Mouse (Mus musculus) MEL (cell line): Measurements from ENCODE around the gene Lrrc20. TPM values are rescaled to one million over a fixed set of nuclear protein-coding genes. Genes with fewer than 3 reads are reported as not detected.

Experiments
- DNase-seq: peaks from one replicate; pipeline ENCODE4 v3.0.0; 2011; ENCODE audit warnings: low read depth, low spot score
- H3K27ac ChIP-seq: 2 replicates; pipeline ENCODE4 v1.5.1; 2012; ENCODE audit warnings: low read depth, mild to moderate bottlenecking, control low read depth, low read length, moderate library complexity; ENCODE audit not compliant: control insufficient read depth
- H3K27me3 ChIP-seq, 2 experiments: fragments of 150-350 bp in 1 of 2; sonication (generic) in 1 of 2; 2 replicates each; pipeline ENCODE4 v1.6.1; 2012; ENCODE audit warnings: low read length in 2 of 2, mild to moderate bottlenecking in 2 of 2, improper control_type of control experiment in 1 of 2, moderate library complexity in 1 of 2; ENCODE audit not compliant: insufficient read depth in 2 of 2, control insufficient read depth in 1 of 2
- H3K36me3 ChIP-seq, 2 experiments: 2 replicates each; pipeline ENCODE4 v1.6.1; 2012 to 2014; ENCODE audit warnings: low read length in 2 of 2, improper control_type of control experiment in 1 of 2, inconsistent platforms in 1 of 2, mild to moderate bottlenecking in 1 of 2; ENCODE audit not compliant: insufficient read depth in 2 of 2, control insufficient read depth in 1 of 2
- H3K4me1 ChIP-seq, 2 experiments: fragments of 150-350 bp in 1 of 2; sonication (generic) in 1 of 2; 2 replicates each; pipeline ENCODE4 v1.6.1; 2012; ENCODE audit warnings: low read length in 2 of 2, improper control_type of control experiment in 1 of 2, mild to moderate bottlenecking in 1 of 2; ENCODE audit not compliant: insufficient read depth in 2 of 2, control insufficient read depth in 1 of 2
- H3K4me3 ChIP-seq, 2 experiments: fragments of 150-350 bp in 1 of 2; sonication (generic) in 1 of 2; 2 replicates each; pipeline ENCODE4 v1.5.1; 2012; ENCODE audit warnings: low read depth in 2 of 2, low read length in 2 of 2, mild to moderate bottlenecking in 2 of 2, moderate library complexity in 2 of 2, control low read depth in 1 of 2, improper control_type of control experiment in 1 of 2; ENCODE audit not compliant: control insufficient read depth in 1 of 2, insufficient read depth in 1 of 2
- H3K79me2 ChIP-seq: 2 replicates; pipeline ENCODE4 v1.6.1; 2012; ENCODE audit warnings: mild to moderate bottlenecking, low read length, moderate library complexity; ENCODE audit not compliant: control insufficient read depth, poor library complexity, insufficient read depth
- H3K9ac ChIP-seq: 2 replicates; pipeline ENCODE4 v1.6.1; 2012; ENCODE audit warnings: low read depth, mild to moderate bottlenecking, control low read depth, low read length, moderate library complexity; ENCODE audit not compliant: control insufficient read depth, poor library complexity, severe bottlenecking
- H3K9me3 ChIP-seq: fragments of 150-350 bp; sonication (generic); replicated peaks from 2 replicates; pipeline ENCODE4 v1.6.1; 2012; ENCODE audit warnings: mild to moderate bottlenecking, low read length, improper control_type of control experiment, moderate library complexity; ENCODE audit not compliant: insufficient read depth
- CHD1 ChIP-seq: IDR thresholded peaks from 2 replicates; pipeline ENCODE4 v1.6.1; 2012; ENCODE audit warnings: low read depth, mild to moderate bottlenecking, inconsistent platforms, low read length, improper control_type of control experiment
- CTCF ChIP-seq, 3 experiments: IDR thresholded peaks in 2 of 3; conservative IDR thresholded peaks in 1 of 3; 2 replicates each; pipeline ENCODE4 v1.5.1; 2011 to 2012; ENCODE audit warnings: low read length in 3 of 3, low read depth in 2 of 3, mild to moderate bottlenecking in 2 of 3, improper control_type of control experiment in 1 of 3, inconsistent platforms in 1 of 3, mixed read lengths in 1 of 3, moderate library complexity in 1 of 3; ENCODE audit not compliant: control insufficient read depth in 1 of 3, insufficient read depth in 1 of 3, poor library complexity in 1 of 3, severe bottlenecking in 1 of 3
- E2F4 ChIP-seq: IDR thresholded peaks from 2 replicates; pipeline ENCODE4 v1.6.1; 2011; ENCODE audit warnings: low read depth, low read length, improper control_type of control experiment, borderline replicate concordance
- GABPA ChIP-seq: IDR thresholded peaks from 2 replicates; pipeline ENCODE4 v1.6.1; 2012; ENCODE audit warnings: low read depth, mild to moderate bottlenecking, inconsistent platforms, low read length, improper control_type of control experiment, moderate library complexity
- HCFC1 ChIP-seq: IDR thresholded peaks from 2 replicates; pipeline ENCODE4 v1.6.1; 2012; ENCODE audit warnings: low read depth, mild to moderate bottlenecking, inconsistent platforms, low read length, improper control_type of control experiment, moderate library complexity
- MAX ChIP-seq: IDR thresholded peaks from 2 replicates; pipeline ENCODE4 v1.6.1; 2011; ENCODE audit warnings: low read length, improper control_type of control experiment
- MAZ ChIP-seq: IDR thresholded peaks from 2 replicates; pipeline ENCODE4 v1.6.1; 2012; ENCODE audit warnings: low read depth, mild to moderate bottlenecking, inconsistent platforms, low read length, improper control_type of control experiment
- MEF2A ChIP-seq: IDR thresholded peaks from 2 replicates; pipeline ENCODE4 v1.6.1; 2014; ENCODE audit warnings: low read depth, mild to moderate bottlenecking, inconsistent platforms, low read length, improper control_type of control experiment; ENCODE audit not compliant: poor library complexity, insufficient replicate concordance, severe bottlenecking; ENCODE audit errors: extremely low read depth
- MXI1 ChIP-seq: IDR thresholded peaks from 2 replicates; pipeline ENCODE4 v1.6.1; 2011; ENCODE audit warnings: mild to moderate bottlenecking, low read depth, low read length, improper control_type of control experiment
- MYB ChIP-seq: IDR thresholded peaks from 2 replicates; pipeline ENCODE4 v1.6.1; 2011; ENCODE audit warnings: mild to moderate bottlenecking, low read depth, low read length, improper control_type of control experiment
- MYC ChIP-seq: IDR thresholded peaks from 2 replicates; pipeline ENCODE4 v1.6.1; 2011; ENCODE audit warnings: low read depth, mild to moderate bottlenecking, low read length, improper control_type of control experiment, moderate library complexity
- NELFE ChIP-seq: IDR thresholded peaks from 2 replicates; pipeline ENCODE4 v1.6.1; 2011; ENCODE audit warnings: low read depth, low read length, improper control_type of control experiment
- RAD21 ChIP-seq: IDR thresholded peaks from 2 replicates; pipeline ENCODE4 v1.6.1; 2011; ENCODE audit warnings: mild to moderate bottlenecking, low read depth, low read length, improper control_type of control experiment
- SIN3A ChIP-seq: IDR thresholded peaks from 2 replicates; pipeline ENCODE4 v1.6.1; 2012; ENCODE audit warnings: low read length, improper control_type of control experiment, inconsistent platforms
- TCF12 ChIP-seq: IDR thresholded peaks from 2 replicates; pipeline ENCODE4 v1.6.1; 2014; ENCODE audit warnings: low read depth, mild to moderate bottlenecking, inconsistent platforms, low read length, improper control_type of control experiment, moderate library complexity
- UBTF ChIP-seq: IDR thresholded peaks from 2 replicates; pipeline ENCODE4 v1.6.1; 2012; ENCODE audit warnings: low read depth, mild to moderate bottlenecking, inconsistent platforms, low read length, improper control_type of control experiment, moderate library complexity, borderline replicate concordance; ENCODE audit not compliant: insufficient read depth
- polyA plus RNA-seq, 2 experiments: library from polyadenylated mRNA; stranded (reverse) in 1 of 2; unstranded in 1 of 2; fragments of >175 nt in 1 of 2; fragments of >200 nt in 1 of 2; gene quantifications; 2 replicates each; pipeline versions ENCODE4 v1.2.1 to v1.2.4; 2012; ENCODE audit warnings: low replicate concordance in 2 of 2, low read depth in 1 of 2; ENCODE audit not compliant: insufficient read length in 2 of 2, insufficient read depth in 1 of 2, missing spikeins in 1 of 2
- total RNA-seq: library from RNA; depleted of rRNA; stranded (reverse); fragments of 300-350 nt; gene quantifications from 2 replicates; pipeline ENCODE4 v1.2.3, GENCODE M21; 2012

The Lrrc20 gene
- total and polyA plus RNA-seq, 3 experiments = 7.6 to 14.7 TPM; not detected in 1

DNA sequence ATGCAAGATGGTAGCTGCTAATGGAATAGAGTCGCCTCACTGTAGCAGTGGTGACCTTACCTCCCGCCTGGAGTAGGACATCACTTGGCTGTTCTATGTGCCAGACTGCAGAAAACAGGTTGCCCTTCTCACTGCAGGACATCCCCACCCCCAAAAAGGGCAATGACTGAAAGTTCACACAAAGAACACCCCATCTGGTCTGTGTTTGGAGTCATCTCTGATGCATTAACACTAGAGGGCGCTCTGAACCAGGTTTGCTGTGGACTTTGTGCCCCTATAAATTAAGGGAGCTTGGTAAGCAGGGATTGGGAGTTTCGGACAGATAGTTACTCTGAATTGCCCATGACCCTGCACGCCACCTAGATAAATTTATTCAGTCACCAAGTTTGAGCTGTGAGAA, 8.7 kb upstream of the Lrrc20 start (continued):
- TF ChIP-seq HCFC1 = peak; percentile 33; the same call in 1 of the 2 replicates
- TF ChIP-seq, all 39 proteins: peak for 8

DNA sequence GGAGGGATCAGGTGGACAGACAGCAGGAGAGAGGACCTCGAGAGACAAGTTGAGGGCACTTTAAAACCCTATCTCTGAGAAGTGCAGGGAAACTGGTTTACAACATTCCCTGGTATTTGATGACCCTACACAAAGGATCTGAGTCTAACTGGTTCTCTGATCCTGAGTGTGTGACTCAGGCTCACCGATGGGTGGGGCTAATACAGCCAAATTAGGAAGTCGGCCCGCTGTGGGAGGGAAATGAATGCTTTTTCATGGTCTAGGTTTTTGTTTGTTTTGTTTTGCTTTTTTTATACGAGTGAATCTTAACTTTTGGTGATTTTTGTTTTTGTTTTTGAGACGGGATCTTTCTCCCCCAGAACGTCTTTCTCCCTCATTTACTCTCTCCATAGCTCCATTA, 6.7 kb upstream of the Lrrc20 start:
- Histone ChIP-seq H3K9me3 (no peaks in the 10 kb centered on the region), H3K36me3 (peaks cover 0 to 7% of the 10 kb centered on the region in 2 experiments; a peak in 2 of 4 replicates), H3K79me2 (no peaks in the 10 kb centered on the region), H3K4me1 (peaks cover 6 to 18% of the 10 kb centered on the region in 2 experiments), H3K4me3 (peak overlapping the region; percentile 39 to 45), H3K27ac (no peak overlapping the region), H3K27me3 (no peaks in the 10 kb centered on the region), H3K9ac (peak overlapping the region; percentile 44)
- peak; percentile 54; the same call in 1 of the 2 replicates for TF ChIP-seq MAX
- no peak for TF ChIP-seq TCF12
- peak in 1 of 3 experiments; percentile 32; a peak in 3 of 6 replicates for TF ChIP-seq CTCF (IDR thresholded peaks at IDR 0.05 in 2 of 3, conservative IDR thresholded peaks at IDR 0.05 in 1 of 3; ENCODE audit: control insufficient read depth in 1 of 3, insufficient read depth in 1 of 3, low read depth in 2 of 3, low read length in 3 of 3, poor library complexity in 1 of 3, severe bottlenecking in 1 of 3)
- 0 out of 2 replicates have a peak, but pooled peaks have one; percentile 40 for TF ChIP-seq SIN3A
- no peak for TF ChIP-seq CHD1
- 0 out of 2 replicates have a peak, but pooled peaks have one; percentile 3 for TF ChIP-seq HCFC1
- no peak for TF ChIP-seq MAZ
- peak; percentile 86 for DNase-seq

DNA sequence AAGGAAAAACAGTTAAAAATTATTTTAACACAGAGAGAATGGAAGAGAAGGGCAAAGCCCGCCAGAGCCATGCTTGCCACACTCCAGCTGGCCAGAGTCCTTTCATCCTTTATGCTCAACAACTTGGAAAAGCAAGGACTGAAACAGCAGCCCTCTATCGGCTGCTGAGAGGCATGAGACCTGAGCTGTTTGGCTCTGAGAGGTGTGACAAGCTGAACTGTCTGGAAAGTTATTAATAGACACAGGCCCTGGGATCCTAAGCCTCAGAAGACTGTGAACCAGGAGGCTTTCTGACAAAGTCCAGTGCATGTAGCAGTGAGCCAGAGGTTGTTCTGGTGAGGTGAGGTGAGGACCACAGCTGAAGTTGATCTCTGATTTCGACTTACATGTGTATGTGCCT, 2.0 kb upstream of the Lrrc20 start:
- H3K4me3 ChIP-seq = no peak overlapping the region
- peaks cover 0 to 11% of the 10 kb centered on the region in 2 experiments; a peak in 2 of 4 replicates for H3K36me3 ChIP-seq
- H3K27me3 ChIP-seq = no peaks in the 10 kb centered on the region
- peaks cover 0 to 15% of the 10 kb centered on the region in 2 experiments; a peak in 2 of 4 replicates for H3K4me1 ChIP-seq
- no peak for DNase-seq
- TF ChIP-seq RAD21 (no peak), GABPA (no peak), MYB (no peak), NELFE (no peak), E2F4 (no peak), MEF2A (no peak), CHD1 (no peak), MXI1 (no peak), MYC (no peak), MAX (no peak), UBTF (no peak)
- TF ChIP-seq, all 39 proteins: peak for 0
- H3K9me3 ChIP-seq = no peaks in the 10 kb centered on the region
- no peak overlapping the region for H3K27ac ChIP-seq
- H3K9ac ChIP-seq = no peak overlapping the region
- H3K79me2 ChIP-seq = peaks cover 7% of the 10 kb centered on the region
